Mouse (Mus musculus) ES-E14 (cell line): ENCODE results near the gene Scfd2.

Experiments used
- MAFK ChIP-seq: IDR thresholded peaks from 2 replicates; pipeline ENCODE4 v1.6.1; 2014; ENCODE audit warnings: mild to moderate bottlenecking, low read depth, low read length, inconsistent platforms; ENCODE audit not compliant: insufficient read depth
- ZNF384 ChIP-seq: IDR thresholded peaks from 2 replicates; pipeline ENCODE4 v1.6.1; 2012; ENCODE audit warnings: low read depth, low read length, inconsistent platforms

DNA sequence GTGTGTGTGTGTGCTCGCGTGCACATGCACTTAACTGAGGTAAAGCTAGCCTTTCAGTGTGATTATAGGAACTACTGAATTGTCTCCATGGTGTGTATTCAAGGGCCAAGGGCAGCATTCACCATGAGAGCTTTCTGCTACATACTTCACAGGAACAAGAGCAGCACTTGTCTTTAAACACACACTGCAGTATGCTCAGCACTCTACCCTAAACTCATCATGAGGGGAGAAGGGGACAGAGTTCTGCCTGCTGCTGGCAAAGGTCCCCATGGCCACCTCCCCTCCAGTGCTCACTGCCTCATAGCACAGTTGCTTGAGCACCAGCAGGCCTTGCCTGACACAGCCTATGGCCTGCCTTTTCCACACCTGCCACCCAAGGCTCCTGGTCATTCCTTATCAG, 230.1 kb downstream of the Scfd2 start:
- no peak for TF ChIP-seq ZNF384
- no peak for TF ChIP-seq MAFK
